Mouse (Mus musculus): ENCODE results near the gene Hist1h2bf.

DNA sequence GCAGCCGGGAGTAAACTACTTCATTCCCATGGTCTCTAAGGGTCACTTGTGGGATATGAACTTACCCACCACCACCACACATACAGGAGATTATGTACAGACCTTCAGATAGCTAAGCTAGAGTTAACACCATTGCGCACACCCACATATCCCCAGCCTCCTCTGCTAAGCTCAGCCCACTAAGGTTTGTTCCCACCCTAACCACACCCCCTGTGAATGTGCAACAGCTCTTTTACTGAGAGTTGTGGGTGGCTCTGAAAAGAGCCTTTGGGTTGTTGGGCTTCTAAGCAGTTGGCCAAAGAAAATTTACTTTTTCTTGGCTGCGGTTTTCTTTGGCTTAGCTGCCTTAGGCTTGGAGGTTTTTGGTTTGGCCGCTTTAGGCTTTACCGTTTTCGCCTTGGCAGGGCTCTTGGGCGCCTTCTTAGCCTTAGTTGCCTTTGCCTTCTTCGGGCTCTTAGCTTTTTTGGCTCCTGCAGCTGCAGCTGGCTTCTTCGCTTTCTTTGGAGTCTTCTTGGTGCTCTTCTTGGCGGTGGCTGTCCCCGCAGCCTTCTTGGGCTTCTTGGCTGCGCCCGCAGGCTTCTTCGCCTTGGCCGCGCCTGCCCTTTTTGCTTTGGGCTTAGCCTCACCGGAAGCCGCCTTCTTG lies 47.7 kb upstream of the Hist1h2bf start:
- TF ChIP-seq CTCF (IDR thresholded peaks at IDR 0.05; ENCODE audit: control insufficient read depth, insufficient read depth, insufficient read length), result no peak
- peak; percentile 9 for TF ChIP-seq MAX (IDR thresholded peaks at IDR 0.05)
- no peak for TF ChIP-seq USF1 (IDR thresholded peaks at IDR 0.05; ENCODE audit: low read depth)
- no peak for TF ChIP-seq MYOD1 (IDR thresholded peaks at IDR 0.05; ENCODE audit: control insufficient read depth, insufficient read length, low read depth)
- TF ChIP-seq FOSL1 (IDR thresholded peaks at IDR 0.05; ENCODE audit: insufficient read depth, low read length, poor library complexity, severe bottlenecking), result no peak
- TF ChIP-seq CEBPB (IDR thresholded peaks at IDR 0.05; ENCODE audit: low read depth), result no peak
